Mouse (Mus musculus) cerebellum, postnatal 10 days (tissue): ENCODE results near the gene Borcs8.
A peak's percentile ranks its signal among the peaks of the same experiment; 100 is the strongest.

ENCODE experiments used
- DNase-seq, 2 experiments: peaks; one replicate each; pipeline ENCODE4 v3.0.0; 2021; ENCODE audit warnings: mixed read lengths in 2 of 2

The Borcs8 gene

DNA sequence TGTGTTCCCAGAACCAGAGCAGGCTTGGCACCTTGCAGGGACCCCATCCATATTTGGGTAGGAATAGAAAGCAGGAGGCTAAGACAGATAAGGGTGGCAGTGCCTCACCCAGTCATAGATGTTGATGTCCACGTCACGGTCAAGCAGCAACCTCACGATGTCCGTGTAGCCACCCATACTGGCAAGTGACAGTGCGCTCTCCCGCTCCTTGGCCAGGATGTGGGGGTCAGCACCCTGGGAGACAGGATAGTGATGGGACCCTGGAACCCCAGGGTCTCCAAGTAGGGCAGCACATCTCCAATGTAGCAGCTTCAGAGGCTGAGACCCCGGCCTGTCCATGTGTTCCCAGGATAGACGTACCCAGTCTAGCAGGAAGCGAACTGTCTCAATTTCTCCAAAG, 4.4 kb upstream of the Borcs8 start:
- DNase-seq = no peak

GRCm38 (mm10) chr8:70136591-70136990, 2.7 kb upstream of the Borcs8 start:
- DNase-seq = no peak

GRCm38 (mm10) chr8:70137890-70138289, 1.4 kb upstream of the Borcs8 start:
- DNase-seq = no peak

DNA sequence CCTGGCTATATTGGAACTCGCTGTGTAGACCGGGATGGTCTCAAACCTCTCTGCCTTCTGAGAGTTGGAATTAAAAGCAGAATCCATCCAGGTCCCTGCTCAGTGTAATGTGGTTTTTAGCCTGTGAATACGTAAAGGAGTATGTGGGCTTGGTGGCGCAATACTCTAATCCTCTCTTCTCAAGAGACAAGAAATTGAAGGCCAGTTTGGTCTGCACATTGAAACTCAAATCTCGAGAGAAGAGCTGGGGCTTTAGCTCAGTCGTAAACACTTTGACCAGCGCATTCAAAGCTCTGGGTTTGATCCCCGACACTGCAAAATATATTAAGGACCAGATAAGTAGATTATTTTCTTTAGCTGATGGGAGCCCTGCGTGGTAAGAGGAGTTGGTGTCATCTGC, 682 bp downstream of the Borcs8 start:
- no peak for DNase-seq

DNA sequence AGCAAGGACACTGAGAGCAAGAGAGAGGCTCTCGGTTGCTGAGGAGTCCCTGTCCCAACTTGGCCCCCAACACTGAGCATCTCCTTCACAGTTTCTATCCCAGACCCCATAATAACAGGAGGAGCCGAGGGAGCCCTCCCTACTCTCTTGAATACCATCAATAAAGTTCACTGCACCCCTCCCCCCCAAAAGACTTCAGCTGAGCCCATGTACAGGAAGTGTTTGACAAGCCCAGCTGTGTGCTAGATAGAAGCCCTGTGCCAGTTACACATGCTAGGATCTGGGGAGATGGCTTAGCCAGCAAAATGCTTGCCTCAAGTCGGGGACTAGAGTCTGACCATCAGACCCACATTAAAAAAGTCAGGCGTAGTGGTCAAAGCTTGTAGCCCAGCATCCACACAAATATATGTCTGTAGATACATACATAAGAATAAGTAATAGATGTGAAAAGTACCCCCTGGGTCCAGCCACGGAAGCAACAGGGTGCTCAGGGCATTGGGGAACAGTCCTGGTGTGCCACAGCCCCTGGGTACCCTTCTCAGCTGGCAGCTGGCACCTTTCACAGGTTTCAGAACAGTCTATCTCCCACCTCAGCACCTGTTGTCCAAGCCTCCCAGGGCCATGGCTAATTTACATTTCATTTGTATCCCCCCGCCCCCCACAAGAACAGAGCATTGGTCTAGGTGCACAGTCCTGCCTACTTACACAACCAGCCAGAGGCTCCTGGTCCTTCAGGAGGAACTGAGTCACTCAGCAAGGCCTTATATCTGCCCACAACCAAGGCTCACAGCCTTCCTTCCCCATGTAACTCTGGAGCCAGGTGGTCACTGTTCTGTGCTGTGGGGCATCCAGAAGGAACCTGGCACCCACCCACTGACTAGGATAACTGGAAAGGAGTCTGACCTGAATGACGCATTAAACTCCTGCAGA, 8.6 kb downstream of the Borcs8 start:
- no peak for DNase-seq

GRCm38 (mm10) chr8:70150158-70150557, 10.9 kb downstream of the Borcs8 start:
- no peak for DNase-seq

- peak; percentile 82 to 85 for DNase-seq
These were observed 13.4 kb downstream of the Borcs8 start for GRCm38 (mm10) chr8:70152537-70153257.

DNA sequence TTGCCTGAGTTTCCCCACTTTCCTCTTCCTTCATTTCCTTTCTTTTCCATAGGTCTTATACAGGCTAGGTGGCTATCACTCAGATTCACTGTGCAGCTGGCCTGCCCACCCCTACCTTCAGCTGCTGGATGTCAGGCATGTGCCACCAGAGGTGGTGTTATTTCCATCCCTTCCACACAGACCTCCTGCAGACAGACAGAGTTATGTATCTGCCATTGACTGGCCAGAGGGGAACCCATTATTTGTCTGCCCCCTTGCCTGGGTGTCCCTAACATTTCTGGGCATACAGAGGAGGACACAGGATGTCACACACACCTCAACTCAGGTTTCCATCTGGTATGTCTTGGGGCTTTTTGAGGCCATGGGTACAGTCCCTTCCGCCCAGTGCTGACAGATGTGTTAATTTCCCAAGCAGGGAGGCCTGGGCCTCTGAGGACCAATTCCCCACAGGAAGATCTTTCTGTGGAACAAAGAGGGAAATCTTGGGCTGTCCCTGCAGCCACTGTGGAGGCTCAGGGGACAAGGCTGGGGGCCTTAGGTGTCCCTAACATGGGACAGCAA, 18.0 kb downstream of the Borcs8 start:
- no peak for DNase-seq

- peak; percentile 73 to 81 for DNase-seq
These were observed 19.0 kb downstream of the Borcs8 start for GRCm38 (mm10) chr8:70158069-70158853.

DNA sequence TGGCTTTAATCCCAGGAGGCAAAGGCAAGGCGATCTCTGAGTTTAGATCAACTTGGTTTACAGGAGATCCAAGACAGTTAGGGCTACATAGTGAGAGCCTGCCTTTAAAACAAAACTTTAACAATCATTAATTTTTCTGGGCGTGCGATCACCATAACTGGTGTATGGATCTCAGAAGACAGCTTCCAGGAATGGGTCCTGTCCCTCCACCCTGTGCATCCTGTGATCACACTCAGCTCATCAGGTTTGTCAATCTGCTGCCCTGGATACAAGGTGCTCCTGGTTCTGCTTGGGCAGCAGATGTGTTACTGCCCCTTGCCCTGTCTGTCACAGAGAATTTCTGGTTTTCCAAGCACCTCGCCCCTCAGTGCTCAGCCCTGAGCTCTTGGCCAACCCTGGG, 19.9 kb downstream of the Borcs8 start:
- no peak for DNase-seq

DNA sequence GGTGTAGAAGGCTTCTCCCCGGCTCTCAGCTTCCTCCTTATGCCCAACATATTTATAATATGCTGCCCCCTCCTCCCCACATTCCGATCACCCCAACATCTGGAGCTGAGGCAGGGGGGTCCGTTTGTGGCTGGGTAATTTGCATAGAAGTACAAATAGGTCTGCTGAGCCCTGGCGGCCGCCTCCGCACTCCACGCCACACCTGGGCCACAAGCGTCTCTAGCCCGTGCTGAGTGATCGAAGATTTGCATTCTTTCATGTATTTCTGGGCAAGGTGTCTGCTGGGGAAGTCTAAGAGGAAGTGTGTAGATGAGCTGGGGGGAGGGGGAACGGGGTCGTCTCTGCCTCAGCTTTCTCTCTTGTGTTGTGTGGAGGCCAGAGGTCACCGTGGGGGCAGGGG, 20.7 kb downstream of the Borcs8 start:
- DNase-seq = no peak

- no peak for DNase-seq
These were observed 24.0 kb downstream of the Borcs8 start for GRCm38 (mm10) chr8:70163316-70163715.

GRCm38 (mm10) chr8:70166504-70167110, 27.3 kb downstream of the Borcs8 start:
- DNase-seq = peak; percentile 88 to 92

DNA sequence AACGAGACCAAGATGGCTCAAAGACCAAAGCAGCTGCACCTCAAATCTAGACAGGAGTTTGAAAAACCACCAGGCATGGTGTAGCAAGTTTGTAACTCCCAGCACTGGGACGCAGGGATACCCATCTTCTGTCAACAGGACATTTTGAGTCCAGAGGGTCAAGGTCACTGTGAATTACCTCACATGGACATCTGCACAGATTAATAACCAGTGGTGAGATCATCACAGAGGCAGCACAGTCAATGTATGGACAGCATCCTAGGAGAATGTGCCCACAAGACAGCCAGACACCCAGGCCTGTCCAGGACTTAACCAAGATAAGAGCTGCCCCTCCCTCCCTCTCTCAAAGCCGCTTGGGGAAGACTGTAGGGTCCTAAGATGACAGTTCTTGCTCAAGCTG, 30.8 kb downstream of the Borcs8 start:
- DNase-seq = no peak

DNA sequence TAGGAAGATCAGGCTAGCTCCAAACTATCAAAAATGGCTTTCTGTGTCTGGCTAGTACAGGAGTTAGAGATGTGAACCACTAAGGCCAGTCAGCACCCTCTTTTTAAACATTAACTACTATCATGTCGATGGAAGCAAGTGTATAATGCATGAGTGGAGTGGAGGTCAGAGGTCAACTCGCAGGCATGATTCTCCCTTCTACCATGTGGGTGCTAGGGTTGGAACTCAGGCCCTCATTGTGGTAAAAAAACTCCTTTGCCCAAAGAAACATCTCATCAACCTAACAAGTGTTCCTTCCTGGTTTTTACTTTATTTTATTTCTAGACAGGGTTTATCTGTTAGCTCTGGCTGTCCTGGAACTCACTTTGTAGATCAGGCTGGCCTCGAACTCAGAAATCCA, 31.4 kb downstream of the Borcs8 start:
- DNase-seq = no peak

DNA sequence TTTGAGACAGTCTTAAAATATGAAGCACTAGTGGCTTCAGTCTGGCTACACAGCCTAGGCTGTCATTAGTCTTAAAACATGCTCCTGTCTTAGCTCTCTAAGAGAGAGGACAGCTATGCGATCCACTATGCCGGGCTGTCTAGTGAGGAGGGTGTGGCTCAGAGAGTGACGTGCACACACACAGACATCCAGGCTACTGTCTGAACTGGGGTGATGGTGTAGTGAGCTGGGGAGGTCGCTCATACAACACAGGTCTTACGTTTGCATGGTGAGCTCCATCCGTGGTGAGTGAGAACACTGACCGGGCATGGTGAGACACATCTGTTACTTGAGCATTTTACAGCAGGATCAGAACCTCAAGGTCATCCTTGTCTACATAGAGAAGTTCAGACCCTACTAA, 31.9 kb downstream of the Borcs8 start:
- no peak for DNase-seq

DNA sequence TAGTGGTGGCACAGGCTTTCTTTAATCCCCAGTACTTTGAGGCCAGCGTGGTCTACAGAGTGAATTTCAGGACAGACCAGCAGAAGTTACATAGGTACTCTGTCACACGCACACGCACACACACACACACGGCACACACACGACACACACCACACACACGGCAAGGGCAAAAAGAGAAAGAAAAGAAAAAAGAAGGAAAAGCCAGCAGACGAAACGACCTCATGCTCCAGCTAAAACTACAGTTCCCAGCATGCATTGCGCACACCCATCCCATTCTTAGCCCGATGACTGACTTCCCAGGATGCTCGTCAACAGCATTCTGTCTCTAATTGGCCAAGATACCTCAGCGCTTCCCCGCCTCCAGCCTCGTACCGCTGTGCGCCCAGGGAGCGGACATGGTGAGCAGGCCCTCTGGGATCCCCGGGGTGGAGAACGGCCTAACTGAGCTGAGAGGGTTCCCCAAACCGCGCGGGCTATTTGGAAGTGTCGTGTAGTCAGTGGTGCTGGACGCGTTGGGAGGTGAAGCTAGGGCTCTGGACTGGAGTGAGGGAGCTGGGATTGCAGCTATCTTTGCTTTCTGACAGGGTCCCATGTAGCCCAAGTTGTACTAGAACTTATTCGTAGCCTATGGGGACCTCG, 32.9 kb downstream of the Borcs8 start, which contains the start of gene Tmem161a:
Gene Tmem161a, plus strand, starts transcription at position 314 of the 639 bp plus-strand sequence.
- peak; percentile 93 to 94 for DNase-seq

DNA sequence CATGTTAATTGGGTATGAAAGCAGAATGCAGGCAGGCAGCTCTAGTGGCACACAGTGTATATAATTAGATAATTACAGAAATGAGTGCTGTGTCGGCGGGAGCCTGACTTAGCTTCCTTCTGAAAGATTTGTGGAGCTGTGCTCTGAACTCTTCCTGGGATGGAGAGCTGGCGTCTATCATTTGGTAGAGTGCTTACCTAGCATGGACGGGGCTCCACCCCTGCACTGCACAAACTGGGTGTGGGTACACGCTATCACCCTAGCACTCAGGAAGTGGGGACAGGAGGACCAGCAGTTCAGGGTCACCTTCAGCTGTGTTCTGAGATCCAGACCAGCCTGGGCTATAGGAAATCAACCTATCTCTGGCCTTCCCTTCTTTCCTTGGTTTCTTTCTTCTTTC, 34.0 kb downstream of the Borcs8 start:
- no peak for DNase-seq

DNA sequence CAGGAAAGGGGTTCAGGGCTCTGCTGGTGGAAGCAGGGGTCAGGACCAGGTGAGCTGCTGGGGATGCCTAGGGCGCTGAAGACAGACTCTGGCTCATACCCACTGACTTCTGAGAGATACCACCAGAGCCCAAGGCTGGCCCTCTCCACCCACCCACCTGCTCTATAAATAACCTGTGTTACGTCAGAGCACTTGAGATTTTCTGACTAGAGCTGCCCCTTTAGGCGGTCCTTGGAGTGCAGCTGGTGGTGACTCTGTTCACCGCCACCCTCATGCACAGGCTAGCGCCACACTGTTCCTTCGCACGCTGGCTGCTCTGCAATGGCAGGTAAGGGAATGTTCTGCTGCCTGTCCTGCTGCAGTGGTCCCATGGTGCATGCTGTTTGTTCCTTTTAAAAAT, 34.8 kb downstream of the Borcs8 start:
- DNase-seq = no peak

GRCm38 (mm10) chr8:70178231-70178630, 38.9 kb downstream of the Borcs8 start:
- DNase-seq = no peak

GRCm38 (mm10) chr8:70179082-70179481, 39.8 kb downstream of the Borcs8 start:
- no peak for DNase-seq
